Mouse (Mus musculus) stomach, embryonic 14.5 days (tissue): ENCODE results near the gene Phc2. TPM values are rescaled to one million over a fixed set of nuclear protein-coding genes. Genes with fewer than 3 reads are reported as not detected.

Source experiments
- ATAC-seq: fragments of 200-750 bp; cut with Nextera tagmentation; 2 replicates; pipeline ENCODE4 v1.8.0; 2017; ENCODE audit warnings: low read depth, moderate TSS enrichment; ENCODE audit not compliant: insufficient number of reproducible peaks, insufficient read depth, low FRiP score
- H3K27ac ChIP-seq: fragments of 300-500 bp; sonication (generic); 2 replicates; pipeline ENCODE4 v1.5.1; 2014; ENCODE audit warnings: mild to moderate bottlenecking, low read length, moderate library complexity, mixed read lengths
- H3K27me3 ChIP-seq: fragments of 300-500 bp; sonication (generic); 2 replicates; pipeline ENCODE4 v1.6.1; 2014; ENCODE audit warnings: low read length, control low read depth, mixed read lengths; ENCODE audit not compliant: control insufficient read depth, insufficient read depth
- H3K36me3 ChIP-seq: fragments of 300-500 bp; sonication (generic); 2 replicates; pipeline ENCODE4 v1.6.1; 2014; ENCODE audit warnings: mild to moderate bottlenecking, control low read depth, low read length, moderate library complexity, mixed read lengths; ENCODE audit not compliant: control insufficient read depth, insufficient read depth
- H3K4me1 ChIP-seq: fragments of 300-500 bp; sonication (generic); 2 replicates; pipeline ENCODE4 v1.6.1; 2014; ENCODE audit warnings: low read length, control low read depth, mixed read lengths; ENCODE audit not compliant: control insufficient read depth, insufficient read depth
- H3K4me2 ChIP-seq: fragments of 300-500 bp; sonication (generic); replicated peaks from 2 replicates; pipeline ENCODE4 v1.6.1; 2014; ENCODE audit warnings: low read depth, low read length, control low read depth
- H3K4me3 ChIP-seq: fragments of 300-500 bp; sonication (generic); 2 replicates; pipeline ENCODE4 v1.5.1; 2014; ENCODE audit warnings: low read depth, low read length, control low read depth
- H3K9ac ChIP-seq: fragments of 300-500 bp; sonication (generic); replicated peaks from 2 replicates; pipeline ENCODE4 v1.6.1; 2014; ENCODE audit warnings: low read depth, mild to moderate bottlenecking, control low read depth, low read length, moderate library complexity, mixed read lengths
- H3K9me3 ChIP-seq: fragments of 300-500 bp; sonication (generic); 2 replicates; pipeline ENCODE4 v1.6.1; 2016; ENCODE audit warnings: low read depth, low read length, control low read depth; ENCODE audit not compliant: control insufficient read depth
- WGBS: fragments of 180-500 bp; shearing (Covaris S2); extraction: QIAGEN DNeasy Blood & Tissue Kit; methylation state at CpG from one replicate; pipeline ENCODE4 v1.1.7; 2014; 5-methylcytosine and 5-hydroxymethylcytosine counted together
- polyA plus RNA-seq: library from polyadenylated mRNA; unstranded; fragments of >200 nt; fragmentation: Nextera tagmentation; extraction: Ambion mirVana; gene quantifications from 2 replicates; pipeline ENCODE4 v1.2.1, GENCODE M21; 2014

Phc2 gene
- polyA plus RNA-seq, 1 experiment from 2014 or later: 22.9 TPM

GRCm38 (mm10) chr4:128773820-128774219, 119.3 kb downstream of the Phc2 start:
- Histone ChIP-seq H3K9me3 (no peaks in the 10 kb centered on the region), H3K4me1 (0 out of 2 replicates have a peak, but pooled peaks cover 3% of the 10 kb centered on the region), H3K4me2 (no peak overlapping the region), H3K27ac (no peak overlapping the region), H3K27me3 (no peaks in the 10 kb centered on the region), H3K4me3 (no peak overlapping the region), H3K9ac (no peak overlapping the region), H3K36me3 (peaks cover 55% of the 10 kb centered on the region)
- ATAC-seq: no peak
- WGBS: 88% methylated on average over 11 of the region's 11 CpGs

GRCm38 (mm10) chr4:128774467-128774866, 120.0 kb downstream of the Phc2 start:
- no peaks in the 10 kb centered on the region for H3K27me3 ChIP-seq
- H3K36me3 ChIP-seq: peaks cover 61% of the 10 kb centered on the region
- no peak overlapping the region for H3K27ac ChIP-seq
- H3K9ac ChIP-seq: no peak overlapping the region
- no peak overlapping the region for H3K4me2 ChIP-seq
- 89% methylated on average over 9 of the region's 9 CpGs for WGBS
- 0 out of 2 replicates have a peak, but pooled peaks cover 2% of the 10 kb centered on the region for H3K4me1 ChIP-seq
- H3K4me3 ChIP-seq: no peak overlapping the region
- H3K9me3 ChIP-seq: no peaks in the 10 kb centered on the region
- no peak for ATAC-seq

GRCm38 (mm10) chr4:128776568-128777289, 122.2 kb downstream of the Phc2 start:
- 42% methylated on average over 20 of the region's 20 CpGs for WGBS
- Histone ChIP-seq H3K4me1 (no peaks in the 10 kb centered on the region), H3K4me2 (no peak overlapping the region), H3K36me3 (peaks cover 82% of the 10 kb centered on the region), H3K27ac (no peak overlapping the region), H3K9me3 (no peaks in the 10 kb centered on the region), H3K9ac (no peak overlapping the region), H3K4me3 (no peak overlapping the region), H3K27me3 (no peaks in the 10 kb centered on the region)
- ATAC-seq: peak; percentile 49

- Histone ChIP-seq H3K27ac (no peak overlapping the region), H3K4me1 (no peaks in the 10 kb centered on the region), H3K9me3 (no peaks in the 10 kb centered on the region), H3K9ac (no peak overlapping the region), H3K27me3 (no peaks in the 10 kb centered on the region), H3K36me3 (peaks cover 88% of the 10 kb centered on the region), H3K4me3 (no peak overlapping the region), H3K4me2 (no peak overlapping the region)
- WGBS: 84% methylated on average over 11 of the region's 11 CpGs
- ATAC-seq: no peak
These were observed 123.1 kb downstream of the Phc2 start for GRCm38 (mm10) chr4:128777593-128777992.

- WGBS: 87% methylated on average over 7 of the region's 7 CpGs
- no peak overlapping the region for H3K27ac ChIP-seq
- H3K4me3 ChIP-seq: no peak overlapping the region
- no peaks in the 10 kb centered on the region for H3K27me3 ChIP-seq
- no peak overlapping the region for H3K9ac ChIP-seq
- no peak for ATAC-seq
- no peaks in the 10 kb centered on the region for H3K9me3 ChIP-seq
- peaks cover 82% of the 10 kb centered on the region for H3K36me3 ChIP-seq
- no peaks in the 10 kb centered on the region for H3K4me1 ChIP-seq
- H3K4me2 ChIP-seq: no peak overlapping the region
These were observed 127.5 kb downstream of the Phc2 start for GRCm38 (mm10) chr4:128782037-128782436.

GRCm38 (mm10) chr4:128782645-128783044, 128.1 kb downstream of the Phc2 start:
- Histone ChIP-seq H3K9me3 (no peaks in the 10 kb centered on the region), H3K4me2 (no peak overlapping the region), H3K4me3 (no peak overlapping the region), H3K27ac (no peak overlapping the region), H3K4me1 (no peaks in the 10 kb centered on the region), H3K27me3 (no peaks in the 10 kb centered on the region), H3K36me3 (peaks cover 86% of the 10 kb centered on the region), H3K9ac (no peak overlapping the region)
- no peak for ATAC-seq
- 63% methylated on average over 4 of the region's 4 CpGs for WGBS

GRCm38 (mm10) chr4:128784950-128785631, 130.6 kb downstream of the Phc2 start:
- no peak overlapping the region for H3K27ac ChIP-seq
- no peak overlapping the region for H3K9ac ChIP-seq
- no peaks in the 10 kb centered on the region for H3K4me1 ChIP-seq
- H3K27me3 ChIP-seq: no peaks in the 10 kb centered on the region
- no peak for ATAC-seq
- H3K4me3 ChIP-seq: no peak overlapping the region
- peaks cover 81% of the 10 kb centered on the region for H3K36me3 ChIP-seq
- WGBS: 90% methylated on average over 15 of the region's 15 CpGs
- no peak overlapping the region for H3K4me2 ChIP-seq
- H3K9me3 ChIP-seq: no peaks in the 10 kb centered on the region

- no peak overlapping the region for H3K27ac ChIP-seq
- no peaks in the 10 kb centered on the region for H3K4me1 ChIP-seq
- ATAC-seq: 0 out of 2 replicates have a peak, but pooled peaks have one; percentile 10
- no peak overlapping the region for H3K4me2 ChIP-seq
- H3K9me3 ChIP-seq: no peaks in the 10 kb centered on the region
- no peak overlapping the region for H3K9ac ChIP-seq
- 93% methylated on average over 11 of the region's 11 CpGs for WGBS
- H3K27me3 ChIP-seq: no peaks in the 10 kb centered on the region
- peaks cover 73% of the 10 kb centered on the region for H3K36me3 ChIP-seq
- H3K4me3 ChIP-seq: no peak overlapping the region
These were observed 131.6 kb downstream of the Phc2 start for GRCm38 (mm10) chr4:128785921-128786654.
